Mouse (Mus musculus) kidney, adult 8-10 months (tissue): ENCODE measurements around the gene Cpa5.

Experiments used
- DNase-seq, 2 experiments: peaks; one replicate each; pipeline ENCODE4 v3.0.0; 2022

Gene Cpa5

GRCm38 (mm10) chr6:30645379-30645778 is 34.6 kb downstream of the Cpa5 start:
- no peak for DNase-seq

- no peak for DNase-seq
Observed at GRCm38 (mm10) chr6:30649651-30650296, 39.0 kb downstream of the Cpa5 start.

- DNase-seq = no peak
Observed at GRCm38 (mm10) chr6:30652425-30653188, 41.8 kb downstream of the Cpa5 start.

- no peak for DNase-seq
Observed at GRCm38 (mm10) chr6:30653518-30653917, 42.7 kb downstream of the Cpa5 start.

GRCm38 (mm10) chr6:30654402-30654859 is 43.6 kb downstream of the Cpa5 start:
- no peak for DNase-seq

GRCm38 (mm10) chr6:30654932-30655331 is 44.1 kb downstream of the Cpa5 start:
- no peak for DNase-seq

- no peak for DNase-seq
Observed at GRCm38 (mm10) chr6:30657279-30657678, 46.5 kb downstream of the Cpa5 start.

- no peak for DNase-seq
Observed at GRCm38 (mm10) chr6:30658619-30659018, 47.8 kb downstream of the Cpa5 start.

GRCm38 (mm10) chr6:30664776-30665175 is 54.0 kb downstream of the Cpa5 start:
- DNase-seq = no peak

- no peak for DNase-seq
Observed at GRCm38 (mm10) chr6:30665296-30665695, 54.5 kb downstream of the Cpa5 start.

GRCm38 (mm10) chr6:30666043-30666442 is 55.2 kb downstream of the Cpa5 start:
- no peak for DNase-seq

- DNase-seq = no peak
Observed at GRCm38 (mm10) chr6:30667585-30667984, 56.8 kb downstream of the Cpa5 start.

- no peak for DNase-seq
Observed at GRCm38 (mm10) chr6:30671696-30672095, 60.9 kb downstream of the Cpa5 start.

- no peak for DNase-seq
Observed at GRCm38 (mm10) chr6:30673764-30674561, 63.2 kb downstream of the Cpa5 start.

- DNase-seq = no peak
Observed at GRCm38 (mm10) chr6:30674714-30675280, 64.0 kb downstream of the Cpa5 start.

GRCm38 (mm10) chr6:30675281-30675771 is 64.5 kb downstream of the Cpa5 start:
- no peak for DNase-seq

- no peak for DNase-seq
Observed at GRCm38 (mm10) chr6:30676506-30676905, 65.7 kb downstream of the Cpa5 start.

GRCm38 (mm10) chr6:30677591-30677990 is 66.8 kb downstream of the Cpa5 start:
- DNase-seq = no peak

GRCm38 (mm10) chr6:30678482-30678881 is 67.7 kb downstream of the Cpa5 start:
- no peak for DNase-seq

GRCm38 (mm10) chr6:30679567-30679966 is 68.8 kb downstream of the Cpa5 start:
- no peak for DNase-seq

- no peak for DNase-seq
Observed at GRCm38 (mm10) chr6:30680442-30680841, 69.6 kb downstream of the Cpa5 start.
